Mouse (Mus musculus): ENCODE measurements around the gene Ercc1.

Gene Ercc1

DNA sequence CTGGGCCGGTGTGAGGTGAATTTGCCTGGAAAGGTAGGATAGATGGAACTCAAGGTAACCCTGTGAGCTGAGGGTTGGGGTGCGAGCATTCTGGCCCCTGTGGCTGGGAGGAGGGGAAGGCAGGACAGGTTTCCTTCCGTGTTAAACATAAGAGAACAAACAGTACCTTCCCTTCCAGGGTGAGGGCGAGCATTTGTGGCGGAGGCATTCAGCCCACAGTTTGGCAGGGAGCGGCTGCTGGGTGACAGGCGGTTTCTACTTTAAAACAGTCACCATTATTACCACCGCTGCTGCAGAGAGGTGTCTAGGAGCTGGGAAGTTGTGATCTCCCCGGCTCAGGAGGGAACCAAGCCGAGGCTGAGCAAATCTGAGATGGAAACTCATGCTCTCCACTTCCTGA lies 7.5 kb upstream of the Ercc1 start:
- no peak for DNase-seq (ENCODE audit: low spot score)

- DNase-seq (ENCODE audit: low spot score), result no peak
Observed at GRCm38 (mm10) chr7:19338060-19338459, 6.5 kb upstream of the Ercc1 start.

- DNase-seq (ENCODE audit: low spot score), result no peak
Observed at GRCm38 (mm10) chr7:19338596-19338995, 6.0 kb upstream of the Ercc1 start.

DNA sequence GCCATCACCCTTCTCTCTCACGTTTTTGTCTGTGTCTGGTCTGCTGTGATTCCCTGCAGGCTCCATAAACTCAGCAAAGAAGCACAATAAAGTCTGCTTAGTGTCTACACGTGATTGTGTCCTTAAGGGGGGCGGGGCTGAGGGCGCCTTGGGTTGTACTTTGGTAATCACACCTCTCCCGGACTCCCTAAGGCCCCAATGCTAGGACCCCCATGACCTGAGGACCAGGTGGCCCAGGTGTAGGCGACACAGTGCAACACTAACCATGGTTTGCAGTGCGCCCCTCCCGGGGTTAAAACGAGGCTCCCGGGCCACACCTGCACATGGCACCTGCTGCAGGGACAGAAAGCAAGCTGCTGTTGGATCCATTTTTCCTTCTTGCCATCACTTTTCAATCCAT lies 3.3 kb upstream of the Ercc1 start:
- no peak for DNase-seq (ENCODE audit: low spot score)

GRCm38 (mm10) chr7:19341761-19342409 lies 2.7 kb upstream of the Ercc1 start:
- DNase-seq (ENCODE audit: low spot score), result no peak

DNA sequence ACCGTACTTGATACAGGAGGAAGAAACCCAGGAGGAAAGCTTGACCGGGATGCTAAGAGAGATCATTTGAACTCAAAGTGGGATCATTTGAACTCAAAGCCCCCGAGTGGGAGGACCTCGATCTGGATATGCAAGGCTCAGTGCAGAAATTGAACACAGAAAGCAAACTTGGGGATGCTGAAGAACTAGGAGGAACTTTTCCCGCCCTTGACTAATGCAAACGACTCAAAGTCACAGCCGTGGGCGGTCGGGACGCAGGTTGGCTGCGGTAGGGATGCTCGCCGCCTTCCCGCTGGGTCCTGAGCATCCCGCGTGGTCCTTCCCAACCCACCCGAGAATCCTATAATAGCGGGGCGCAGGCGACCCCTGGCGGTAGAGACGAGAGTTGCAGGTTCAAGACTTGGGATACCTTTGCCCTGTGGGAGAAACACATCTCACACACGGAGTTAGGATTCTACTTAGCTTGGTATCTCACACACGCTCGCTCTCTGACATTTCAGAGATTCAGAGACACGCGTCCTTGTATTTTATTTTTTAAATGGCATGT lies 2.0 kb upstream of the Ercc1 start:
- DNase-seq (ENCODE audit: low spot score), result peak; percentile 78

DNA sequence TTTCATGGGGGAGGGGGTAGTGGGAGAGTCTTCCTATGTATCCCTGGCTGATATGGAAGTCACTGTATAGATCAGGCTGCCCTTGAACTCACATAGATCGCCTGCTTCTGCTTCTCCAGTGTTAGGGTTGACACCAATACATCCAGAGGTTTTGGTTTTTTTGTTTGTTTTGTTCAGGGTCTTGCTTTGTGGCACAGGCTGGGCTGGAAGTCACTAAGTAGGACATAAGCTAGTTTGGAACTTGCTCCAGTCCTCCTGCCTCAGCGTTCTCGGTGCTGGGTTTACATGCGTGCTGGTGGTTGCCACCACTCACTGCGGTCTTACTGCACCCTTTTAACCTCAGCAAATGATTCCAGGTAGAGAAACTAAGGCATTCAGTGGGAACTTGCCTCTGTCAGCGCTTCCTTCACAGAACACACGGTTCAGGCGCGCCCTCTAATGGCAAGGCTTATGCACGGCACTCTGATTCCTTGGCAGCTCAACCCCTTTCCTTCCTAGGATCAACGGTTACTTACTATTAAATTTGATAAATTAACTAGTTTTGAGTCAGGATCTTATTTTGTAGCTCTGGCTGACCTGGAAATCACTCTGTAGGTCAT lies 1.3 kb upstream of the Ercc1 start:
- DNase-seq (ENCODE audit: low spot score), result no peak

DNA sequence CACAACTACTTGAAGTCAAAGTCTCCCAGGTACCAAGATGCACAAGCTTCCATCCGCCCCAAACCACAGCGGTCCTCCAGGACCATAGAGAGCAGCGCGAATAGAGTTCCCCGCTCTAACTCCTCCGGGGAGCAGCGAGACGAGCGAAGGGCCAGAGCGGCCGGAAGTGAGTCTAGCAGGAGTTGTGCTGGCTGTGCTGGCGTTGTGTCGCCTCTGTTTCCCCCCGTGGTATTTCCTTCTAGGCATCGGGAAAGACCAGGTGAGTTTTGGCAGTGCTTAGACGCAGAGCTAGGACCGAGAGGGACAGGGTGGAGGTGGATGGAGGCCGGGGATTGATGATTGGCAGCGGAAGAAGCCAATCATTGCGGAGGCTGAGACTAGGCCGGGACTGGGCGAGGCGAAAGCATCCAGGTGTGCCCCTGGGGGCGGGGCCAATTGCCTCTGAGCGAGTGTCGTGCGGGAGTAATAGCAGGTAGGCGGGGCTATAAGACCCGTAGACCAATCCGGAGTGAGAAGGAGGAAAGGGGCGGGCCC lies 427 bp downstream of the Ercc1 start:
- peak; percentile 95 for DNase-seq (ENCODE audit: low spot score)

DNA sequence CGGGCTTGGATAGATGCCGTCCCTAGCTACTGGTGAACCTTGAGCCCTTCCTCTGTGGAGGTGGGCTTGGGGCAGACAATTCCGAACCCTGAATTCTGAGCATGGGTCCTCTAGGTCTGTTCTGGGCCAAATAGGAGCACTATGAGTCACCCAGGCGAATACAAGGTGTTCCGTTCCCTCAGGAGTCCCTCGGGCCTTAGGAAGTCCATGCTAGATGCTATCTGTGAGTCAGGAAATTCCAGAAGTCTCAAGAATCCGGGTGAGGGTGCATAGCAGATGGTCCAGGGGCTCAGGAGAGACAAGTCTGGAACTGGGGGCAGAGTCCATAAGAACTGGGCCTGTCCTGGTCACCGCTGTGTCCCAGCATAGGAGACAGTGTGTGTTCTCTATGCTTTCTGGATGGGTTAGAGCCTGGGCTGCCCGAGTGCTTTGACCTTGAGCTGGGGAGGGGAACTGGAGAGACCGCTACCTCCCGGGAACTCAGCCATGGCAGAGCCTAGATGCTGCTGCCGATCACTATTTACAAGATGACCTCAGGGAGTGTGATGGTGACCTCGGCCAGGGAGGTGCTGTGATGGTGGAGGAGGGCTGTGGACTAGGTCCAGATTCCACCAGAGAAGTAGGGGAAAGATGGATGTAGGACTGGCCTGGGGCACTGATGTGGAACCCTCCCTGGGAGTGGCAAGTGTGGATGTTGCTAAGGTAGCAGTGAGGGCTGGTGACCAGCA lies 4.8 kb downstream of the Ercc1 start:
- DNase-seq (ENCODE audit: low spot score), result no peak

- no peak for DNase-seq (ENCODE audit: low spot score)
Observed at GRCm38 (mm10) chr7:19350221-19350620, 5.6 kb downstream of the Ercc1 start.

GRCm38 (mm10) chr7:19354991-19355390 lies 10.4 kb downstream of the Ercc1 start:
- no peak for DNase-seq (ENCODE audit: low spot score)

- no peak for DNase-seq (ENCODE audit: low spot score)
Observed at GRCm38 (mm10) chr7:19356311-19356710, 11.7 kb downstream of the Ercc1 start.

- no peak for DNase-seq (ENCODE audit: low spot score)
Observed at GRCm38 (mm10) chr7:19357381-19358375, 13.1 kb downstream of the Ercc1 start.

DNA sequence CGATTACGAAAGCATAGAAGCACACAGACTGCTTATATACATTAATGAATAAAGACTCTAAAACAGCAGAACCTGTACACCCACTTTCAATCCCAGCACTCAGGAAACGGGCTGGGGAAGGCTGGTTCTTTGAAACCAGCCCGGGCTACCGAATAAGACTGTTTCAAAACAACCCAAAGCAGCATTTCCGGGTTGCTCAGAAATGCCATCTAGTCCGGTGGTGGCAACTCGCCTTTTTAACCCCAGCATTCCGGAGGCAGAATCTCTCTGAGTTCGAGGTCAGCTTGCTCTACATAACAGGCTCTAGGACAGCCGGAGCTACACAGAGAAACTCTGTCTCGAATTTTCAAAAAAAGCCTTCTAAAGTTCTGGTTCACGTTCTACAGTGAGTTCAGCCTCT lies 14.1 kb downstream of the Ercc1 start:
- no peak for DNase-seq (ENCODE audit: low spot score)

DNA sequence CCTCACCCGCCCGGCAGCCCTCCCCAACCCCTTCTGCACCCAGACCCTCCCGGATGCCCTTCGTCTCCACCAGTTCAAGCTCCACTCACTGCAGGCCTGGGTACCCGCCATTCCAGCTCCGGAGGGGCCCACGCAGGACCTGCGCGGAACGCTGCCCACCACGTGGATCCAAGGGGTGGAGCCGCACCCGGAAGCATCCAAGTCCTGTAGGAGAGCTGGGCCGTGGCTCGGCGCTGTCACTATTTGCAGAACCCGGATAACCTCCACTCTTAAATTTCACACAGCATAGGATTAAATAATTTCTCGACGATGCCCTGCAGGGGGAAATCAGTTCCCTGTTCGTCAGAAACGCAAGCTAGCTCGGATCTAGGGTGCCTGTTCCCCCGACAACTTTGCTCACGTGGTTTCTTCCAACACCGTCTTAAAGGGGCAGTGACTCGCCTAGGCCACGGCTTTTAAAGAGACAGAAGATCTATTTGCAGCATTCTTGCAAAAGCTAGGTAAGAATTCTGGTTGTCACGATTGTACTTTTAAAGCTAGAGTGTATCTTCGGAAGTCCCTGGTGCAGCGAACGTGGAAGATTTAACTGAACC lies 14.8 kb downstream of the Ercc1 start, which contains the start of the genes Cd3eap and Ppp1r13l:
TSS of gene Cd3eap (minus strand) at position 185 of the 593 bp plus-strand sequence.
TSS of gene Ppp1r13l (plus strand) at position 451 of the 593 bp plus-strand sequence.
- peak; percentile 85 for DNase-seq (ENCODE audit: low spot score)

DNA sequence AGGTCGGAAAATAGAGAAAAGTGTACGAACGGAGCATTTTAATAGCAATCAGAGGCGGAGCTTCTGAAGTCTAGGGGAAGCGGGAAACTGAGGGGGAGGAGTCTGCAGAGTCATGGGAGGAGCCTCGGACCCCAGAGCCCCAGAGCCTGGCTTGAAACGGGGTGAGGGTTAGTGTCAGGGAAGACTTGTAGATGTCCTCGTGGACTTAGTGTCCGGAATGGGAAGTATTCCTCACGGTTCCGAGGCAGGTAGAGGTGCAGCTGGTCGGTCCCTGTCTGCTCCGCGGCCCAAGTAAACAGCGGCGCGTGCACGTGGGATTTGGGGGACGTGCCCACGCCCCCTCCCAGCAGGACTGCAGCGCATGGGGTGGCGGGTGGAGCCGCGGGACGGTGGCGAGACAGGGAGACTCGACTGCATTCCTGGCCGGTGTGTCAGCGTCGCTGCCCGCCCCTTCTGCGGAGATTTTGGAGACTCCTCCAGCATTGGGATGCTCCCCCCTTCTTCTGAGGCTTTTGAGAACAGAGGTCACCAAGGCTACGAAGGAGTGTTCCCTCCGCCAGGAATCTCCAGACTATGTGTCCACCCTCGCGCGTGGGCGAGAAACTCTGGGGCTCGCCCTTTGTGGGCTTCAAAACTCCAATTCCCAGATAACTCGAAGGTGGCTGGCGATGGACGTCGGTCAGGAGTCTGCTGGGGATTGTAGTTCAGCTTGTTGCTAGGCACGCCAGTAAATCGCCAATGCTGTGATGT lies 15.5 kb downstream of the Ercc1 start:
- peak; percentile 70 for DNase-seq (ENCODE audit: low spot score)

DNA sequence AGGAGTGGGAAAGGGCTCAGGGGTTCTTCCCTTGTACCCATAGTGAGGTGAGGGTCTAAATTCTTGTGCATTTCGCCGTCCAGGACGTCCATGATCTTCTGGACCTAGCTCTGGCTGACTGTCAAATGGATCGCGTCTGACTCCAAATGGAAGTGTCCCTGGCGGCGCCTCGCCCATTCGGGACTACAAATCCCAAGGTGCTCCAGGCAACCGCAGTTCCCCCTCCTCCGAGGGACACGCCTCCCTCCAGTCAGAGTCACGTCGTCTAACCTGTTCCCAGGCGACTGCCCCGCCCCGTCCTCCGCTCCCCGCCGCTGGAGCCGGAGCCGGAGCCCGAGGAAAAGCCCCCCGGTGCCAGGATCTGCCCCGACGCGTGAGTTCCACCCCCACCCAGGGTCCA lies 16.4 kb downstream of the Ercc1 start:
- DNase-seq (ENCODE audit: low spot score), result peak; percentile 85

- DNase-seq (ENCODE audit: low spot score), result no peak
Observed at GRCm38 (mm10) chr7:19361720-19362119, 17.1 kb downstream of the Ercc1 start.

DNA sequence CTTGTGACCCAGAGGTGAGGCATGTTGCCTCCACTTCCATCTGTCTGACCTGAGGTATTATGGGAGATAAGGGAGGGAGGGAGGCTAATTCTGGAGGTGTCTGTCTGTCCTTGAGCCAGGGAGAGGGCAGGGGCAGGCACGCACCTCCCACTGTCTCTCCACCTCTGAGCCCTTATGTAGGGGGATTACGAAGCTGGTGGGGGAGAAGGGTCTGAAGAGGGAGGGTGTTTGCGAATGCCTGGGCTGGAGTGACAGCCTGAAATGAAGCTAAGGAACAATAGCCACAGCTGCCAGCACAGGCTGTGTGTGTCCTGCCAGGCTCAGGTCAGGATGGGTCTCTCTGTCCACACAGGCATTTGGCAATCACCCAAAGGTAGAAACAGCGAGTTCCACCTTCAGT lies 17.7 kb downstream of the Ercc1 start:
- DNase-seq (ENCODE audit: low spot score), result no peak

DNA sequence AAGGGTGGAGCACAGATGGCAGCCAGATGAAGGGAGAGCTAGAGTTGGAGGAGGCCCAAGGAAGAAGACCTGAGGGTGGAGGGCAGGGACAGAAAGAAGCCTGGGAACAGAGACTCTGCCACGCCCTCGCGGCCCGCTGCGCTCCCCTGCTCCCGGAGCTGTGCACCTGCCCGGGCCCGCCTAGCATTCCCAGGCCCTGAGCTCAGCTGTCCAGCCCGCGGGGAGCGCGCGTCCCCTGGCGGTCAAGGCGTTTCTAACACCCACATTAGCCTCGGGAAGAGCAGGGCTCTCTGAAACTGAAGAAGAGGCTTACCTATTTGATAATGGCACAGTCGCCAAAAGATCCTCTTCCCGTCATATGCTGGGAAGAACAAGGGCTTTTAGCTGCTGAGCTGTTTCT lies 19.3 kb downstream of the Ercc1 start:
- no peak for DNase-seq (ENCODE audit: low spot score)
